Mouse (Mus musculus) hindbrain, postnatal 0 days (tissue): ENCODE measurements around the gene Fuk. TPM values are rescaled to one million over a fixed set of nuclear protein-coding genes. Genes with fewer than 3 reads are reported as not detected.

Experiments
- ATAC-seq: fragments of 200-750 bp; cut with Nextera tagmentation; 2 replicates; pipeline ENCODE4 v1.8.0; 2017; ENCODE audit warnings: mild to moderate bottlenecking, moderate TSS enrichment, moderate library complexity
- DNase-seq: peaks from one replicate; pipeline ENCODE4 v3.0.0-alpha.2; 2015; ENCODE audit warnings: low spot score
- H3K27ac ChIP-seq: fragments of 300-500 bp; sonication (generic); 2 replicates; pipeline ENCODE4 v1.5.1; 2014; ENCODE audit warnings: mild to moderate bottlenecking
- H3K27me3 ChIP-seq: fragments of 300-500 bp; sonication (generic); 2 replicates; pipeline ENCODE4 v1.6.1; 2014; ENCODE audit warnings: low read length, mixed read lengths; ENCODE audit not compliant: insufficient read depth
- H3K36me3 ChIP-seq: fragments of 300-500 bp; sonication (generic); 2 replicates; pipeline ENCODE4 v1.6.1; 2014; ENCODE audit warnings: low read length, mixed read lengths; ENCODE audit not compliant: insufficient read depth
- H3K4me1 ChIP-seq: fragments of 300-500 bp; sonication (generic); 2 replicates; pipeline ENCODE4 v1.6.1; 2014; ENCODE audit warnings: antibody characterized with exemption, low read length, mixed read lengths; ENCODE audit not compliant: insufficient read depth
- H3K4me2 ChIP-seq: fragments of 300-500 bp; sonication (generic); 2 replicates; pipeline ENCODE4 v1.6.1; 2014; ENCODE audit warnings: low read depth, mild to moderate bottlenecking, low read length, moderate library complexity, mixed read lengths
- H3K4me3 ChIP-seq: fragments of 300-500 bp; sonication (generic); 2 replicates; pipeline ENCODE4 v1.5.1; 2014; ENCODE audit warnings: low read length
- H3K9ac ChIP-seq: fragments of 300-500 bp; sonication (generic); replicated peaks from 2 replicates; pipeline ENCODE4 v1.6.1; 2014; ENCODE audit warnings: mild to moderate bottlenecking, low read length, moderate library complexity, mixed read lengths
- H3K9me3 ChIP-seq: fragments of 300-500 bp; sonication (generic); 2 replicates; pipeline ENCODE4 v1.6.1; 2016; ENCODE audit warnings: low read length, mixed read lengths
- CTCF ChIP-seq: IDR thresholded peaks from 2 replicates; pipeline ENCODE4 v1.5.1; 2016; ENCODE audit warnings: antibody characterized with exemption, control low read depth, low read depth
- WGBS: fragments of 180-500 bp; shearing (Covaris S2); extraction: QIAGEN DNeasy Blood & Tissue Kit; methylation state at CpG from one replicate; pipeline ENCODE4 v1.1.7; 2014; 5-methylcytosine and 5-hydroxymethylcytosine counted together
- polyA plus RNA-seq: library from polyadenylated mRNA; unstranded; fragments of >200 nt; fragmentation: Nextera tagmentation; extraction: Ambion mirVana; gene quantifications from 2 replicates; pipeline ENCODE4 v1.2.1, GENCODE M21; 2015
- total RNA-seq: library from RNA; depleted of rRNA; stranded (reverse); fragments of >200 nt; gene quantifications from 2 replicates; pipeline ENCODE4 v1.2.3, GENCODE M21; 2014

Fuk gene
- total and polyA plus RNA-seq, 2 experiments from 2014 or later = 5.3 to 17.9 TPM

DNA sequence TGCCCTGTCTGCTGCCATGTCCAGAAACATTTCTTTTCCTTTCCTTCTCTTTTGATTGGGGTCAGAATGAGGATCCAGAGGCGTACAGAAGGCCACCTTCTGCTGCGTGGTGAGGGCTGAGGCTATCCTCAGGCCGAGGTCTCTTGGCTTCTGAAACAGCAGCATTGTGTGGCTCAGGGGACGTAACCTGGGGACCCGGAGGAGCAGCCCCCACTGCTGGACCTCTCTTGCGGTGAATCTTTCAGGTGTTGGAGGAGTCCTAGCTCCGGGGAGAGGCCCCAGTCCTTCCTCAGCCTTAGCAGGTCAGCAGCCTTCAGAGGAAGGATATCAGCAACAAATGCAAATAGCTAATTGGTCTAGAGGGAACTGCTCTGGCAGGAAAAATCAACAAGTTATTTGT, 26.1 kb upstream of the Fuk start:
- no peaks in the 10 kb centered on the region for H3K27me3 ChIP-seq
- DNase-seq (no peak), ATAC-seq (no peak)
- H3K27ac ChIP-seq = no peak overlapping the region
- H3K9me3 ChIP-seq = no peaks in the 10 kb centered on the region
- no peak overlapping the region for H3K4me2 ChIP-seq
- 85% methylated on average over 7 of the region's 7 CpGs for WGBS
- no peaks in the 10 kb centered on the region for H3K4me1 ChIP-seq
- H3K4me3 ChIP-seq = no peak overlapping the region
- H3K36me3 ChIP-seq = no peaks in the 10 kb centered on the region
- no peak for TF ChIP-seq CTCF
- no peak overlapping the region for H3K9ac ChIP-seq

DNA sequence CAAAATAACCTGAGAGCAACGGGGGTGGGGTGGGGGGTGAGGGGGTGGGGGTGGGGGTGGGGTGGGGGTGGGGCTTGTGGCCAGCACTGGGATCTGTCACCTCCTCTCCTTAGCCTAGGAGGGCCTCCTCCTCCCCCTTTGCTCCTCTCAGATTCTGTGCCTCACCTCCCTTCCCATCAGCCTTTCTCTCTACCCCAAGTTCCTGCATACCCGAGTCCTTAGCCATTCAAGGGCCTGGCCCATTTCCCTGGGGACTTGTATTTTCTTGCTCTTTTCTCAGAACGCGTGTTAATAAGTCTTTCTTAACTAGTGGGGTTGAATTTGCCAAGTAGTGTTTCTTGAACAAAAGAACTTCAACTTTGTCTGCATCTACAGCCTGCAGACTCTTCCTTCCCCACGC, 24.4 kb upstream of the Fuk start:
- no peaks in the 10 kb centered on the region for H3K9me3 ChIP-seq
- H3K27ac ChIP-seq = no peak overlapping the region
- no peak overlapping the region for H3K9ac ChIP-seq
- 52% methylated on average over 5 of the region's 5 CpGs for WGBS
- H3K4me2 ChIP-seq = no peak overlapping the region
- ATAC-seq (no peak), DNase-seq (no peak)
- H3K4me1 ChIP-seq = peaks cover 5% of the 10 kb centered on the region; the same call in 1 of the 2 replicates
- no peak overlapping the region for H3K4me3 ChIP-seq
- no peaks in the 10 kb centered on the region for H3K36me3 ChIP-seq
- no peaks in the 10 kb centered on the region for H3K27me3 ChIP-seq
- TF ChIP-seq CTCF = no peak

DNA sequence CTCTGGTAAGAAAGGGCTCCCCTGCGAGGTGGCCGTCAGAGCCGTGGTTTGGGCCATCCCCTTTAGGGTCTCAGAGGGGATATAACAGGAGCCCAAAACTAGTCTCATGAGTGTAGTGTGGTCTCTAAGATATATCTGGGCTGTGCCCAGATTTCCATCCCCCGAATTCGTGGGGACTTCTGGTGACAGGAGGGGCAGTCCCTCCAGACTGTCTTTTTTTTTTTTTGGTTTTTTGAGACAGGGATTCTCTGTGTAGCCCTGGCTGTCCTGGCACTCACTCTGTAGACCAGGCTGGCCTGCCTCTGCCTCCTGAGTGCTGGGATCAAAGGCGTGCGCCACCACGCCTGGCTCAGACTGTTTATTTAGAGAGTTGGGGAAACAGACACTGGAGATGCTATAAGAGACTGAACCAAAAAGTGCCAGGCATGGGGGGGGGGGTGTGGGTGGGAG, 23.4 kb upstream of the Fuk start:
- Histone ChIP-seq H3K9ac (no peak overlapping the region), H3K9me3 (no peaks in the 10 kb centered on the region), H3K36me3 (no peaks in the 10 kb centered on the region), H3K4me3 (no peak overlapping the region), H3K4me1 (peaks cover 15% of the 10 kb centered on the region; the same call in 1 of the 2 replicates), H3K27me3 (no peaks in the 10 kb centered on the region), H3K27ac (no peak overlapping the region), H3K4me2 (no peak overlapping the region)
- 85% methylated on average over 8 of the region's 8 CpGs for WGBS
- DNase-seq (no peak), ATAC-seq (no peak)
- no peak for TF ChIP-seq CTCF

DNA sequence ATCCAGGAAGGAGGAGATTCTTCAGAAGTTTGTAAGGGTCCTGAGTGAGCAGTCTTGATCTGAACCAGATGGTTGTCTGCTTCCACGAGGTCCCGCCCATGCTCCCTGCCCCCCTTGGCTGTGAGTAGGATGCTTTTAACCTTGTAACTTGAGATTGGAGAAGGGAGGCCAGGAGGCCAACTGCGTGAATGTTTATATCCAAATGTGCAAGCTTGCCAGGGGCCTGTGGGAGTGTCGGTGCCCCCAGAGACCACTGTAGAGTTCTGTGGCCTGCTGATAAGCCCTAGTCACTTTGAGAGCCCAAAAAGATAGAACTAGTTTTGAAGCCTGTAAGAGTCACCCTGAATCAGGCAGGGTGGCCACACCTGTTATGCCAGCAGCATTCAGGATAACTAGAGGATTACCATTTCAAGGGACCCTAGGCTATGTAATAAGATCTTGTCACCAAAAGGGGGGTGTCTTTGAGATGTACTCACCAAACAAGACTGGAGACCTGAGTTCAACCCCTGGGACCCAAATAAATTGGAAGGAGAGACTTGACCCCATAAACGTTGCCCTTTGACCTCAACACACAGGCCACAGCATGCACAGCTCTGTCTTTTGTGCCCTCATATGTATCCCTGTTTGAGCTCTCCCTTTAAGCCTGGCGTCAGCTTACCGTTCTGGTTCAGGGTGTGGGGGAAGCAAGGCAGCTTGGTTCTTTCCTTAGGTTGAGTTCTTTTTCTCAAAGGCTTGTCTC, 19.4 kb upstream of the Fuk start:
- Histone ChIP-seq H3K9ac (peak overlapping the region; percentile 75; the same call in 1 of the 2 replicates), H3K4me2 (peak overlapping the region; percentile 89), H3K27ac (no peak overlapping the region), H3K36me3 (no peaks in the 10 kb centered on the region), H3K4me3 (no peak overlapping the region), H3K9me3 (no peaks in the 10 kb centered on the region), H3K4me1 (peaks cover 20% of the 10 kb centered on the region; the same call in 1 of the 2 replicates), H3K27me3 (no peaks in the 10 kb centered on the region)
- 43% methylated on average over 7 of the region's 7 CpGs for WGBS
- TF ChIP-seq CTCF = no peak
- ATAC-seq (no peak), DNase-seq (no peak)

DNA sequence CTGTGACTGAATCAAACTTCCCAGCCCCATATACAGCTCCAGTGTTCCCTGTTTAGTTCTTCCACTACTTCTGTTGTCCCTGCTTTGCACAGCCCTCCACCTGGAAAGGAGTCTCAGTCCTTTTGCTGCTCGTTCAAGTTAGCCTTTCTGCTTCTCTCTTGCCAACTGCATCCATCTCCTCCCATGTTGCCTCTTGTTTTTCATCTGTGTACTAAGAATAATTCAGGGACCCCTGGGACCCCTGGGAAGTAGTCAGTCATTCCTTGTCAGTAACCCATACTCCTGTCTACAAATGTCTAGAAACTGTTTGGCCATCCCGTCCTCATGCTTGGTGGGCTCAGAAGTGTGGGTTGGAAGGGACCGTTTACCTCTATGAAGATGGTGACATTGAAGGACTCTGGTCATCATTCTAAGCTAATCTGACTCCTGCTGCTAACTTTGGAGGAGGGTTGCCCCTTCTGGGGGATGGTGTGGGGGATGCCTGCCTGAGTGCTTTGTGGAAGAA, 18.5 kb upstream of the Fuk start:
- TF ChIP-seq CTCF = no peak
- Histone ChIP-seq H3K9ac (peak overlapping the region; percentile 75), H3K9me3 (no peaks in the 10 kb centered on the region), H3K4me1 (peaks cover 20% of the 10 kb centered on the region; the same call in 1 of the 2 replicates), H3K27me3 (no peaks in the 10 kb centered on the region), H3K4me3 (peak overlapping the region; percentile 77), H3K27ac (peak overlapping the region; percentile 68; the same call in 1 of the 2 replicates), H3K4me2 (peak overlapping the region; percentile 89), H3K36me3 (no peaks in the 10 kb centered on the region)
- 30% methylated on average over 3 of the region's 3 CpGs for WGBS
- no peak for DNase-seq
- ATAC-seq = no peak

DNA sequence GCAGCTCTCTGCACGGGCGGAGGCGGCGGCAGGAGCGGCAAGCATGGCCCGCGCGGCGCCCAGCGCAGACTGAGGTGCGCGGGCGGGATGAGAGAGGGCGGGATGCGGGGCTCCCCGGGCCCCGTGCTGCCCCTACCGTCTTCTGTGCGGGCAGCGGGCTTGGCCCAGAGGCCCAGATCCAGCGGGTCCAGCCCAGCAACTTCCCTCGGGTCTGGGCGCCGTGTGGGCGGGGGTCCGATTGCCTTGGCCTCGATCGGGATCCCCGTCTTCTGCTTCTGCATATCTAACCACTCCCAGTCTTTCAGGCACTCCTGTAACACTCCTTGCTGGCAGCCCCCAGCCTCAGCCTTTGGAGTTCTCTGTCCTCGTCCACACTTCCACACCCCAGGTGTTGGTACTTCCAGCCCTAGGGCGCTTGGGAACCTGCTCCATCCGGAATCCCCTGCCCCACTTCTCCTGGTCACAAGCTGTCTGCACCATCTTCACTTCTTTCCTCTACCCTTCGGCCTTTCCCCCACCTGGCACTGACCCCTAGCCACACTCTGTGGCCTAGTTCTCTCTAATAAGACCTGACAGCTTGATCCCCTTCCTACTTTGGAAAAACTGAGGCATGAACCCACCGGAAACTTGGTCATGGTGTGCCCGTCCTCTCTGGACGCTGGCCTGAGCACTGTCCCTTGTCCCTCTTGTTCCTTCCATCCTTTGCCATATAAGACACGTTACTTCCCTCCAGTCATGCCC, 17.9 kb upstream of the Fuk start:
- no peak for TF ChIP-seq CTCF
- Histone ChIP-seq H3K4me3 (peak overlapping the region; percentile 77), H3K27ac (peak overlapping the region; percentile 68; the same call in 1 of the 2 replicates), H3K9me3 (no peaks in the 10 kb centered on the region), H3K36me3 (no peaks in the 10 kb centered on the region), H3K4me2 (peak overlapping the region; percentile 89), H3K9ac (peak overlapping the region; percentile 75), H3K27me3 (no peaks in the 10 kb centered on the region), H3K4me1 (peaks cover 20% of the 10 kb centered on the region; the same call in 1 of the 2 replicates)
- peak; percentile 36 for ATAC-seq
- peak; percentile 34 for DNase-seq
- WGBS = 4% methylated on average over 33 of the region's 37 CpGs
